Mouse (Mus musculus): Measurements from ENCODE around the gene Itpripl2.

DNA sequence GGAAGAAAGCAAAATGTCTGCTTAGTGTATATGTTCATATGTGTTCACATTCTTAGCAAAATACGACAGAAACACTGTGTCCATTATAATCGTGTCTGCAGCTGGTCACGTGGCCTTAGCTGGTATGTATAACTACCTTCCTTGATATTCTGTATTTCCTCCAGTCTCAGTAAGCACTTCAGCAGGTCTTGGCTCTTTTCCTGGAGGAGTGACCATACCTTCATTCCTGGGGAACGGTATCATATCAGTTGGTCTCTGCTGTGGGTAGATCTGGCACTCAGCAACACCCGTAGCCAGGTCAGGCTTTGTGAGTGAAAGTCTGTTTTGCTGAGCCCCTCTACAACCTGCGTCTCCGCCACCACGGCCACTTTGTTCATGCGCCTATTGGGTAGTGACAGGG, 2.1 kb upstream of the Itpripl2 start:
- TF ChIP-seq POLR2A (IDR thresholded peaks at IDR 0.05; ENCODE audit: insufficient read depth, low read length) (no peak), CTCF (IDR thresholded peaks at IDR 0.05; ENCODE audit: low read depth, low read length) (no peak)

All from ES-Bruce4 (cell line).